Mouse (Mus musculus) stomach, embryonic 15.5 days (tissue): ENCODE measurements around the gene Inava. TPM values are rescaled to one million over a fixed set of nuclear protein-coding genes. Genes with fewer than 3 reads are reported as not detected.

Source experiments
- ATAC-seq: fragments of 200-750 bp; cut with Nextera tagmentation; 2 replicates; pipeline ENCODE4 v1.8.0; 2017; ENCODE audit warnings: low read depth, moderate number of reproducible peaks, moderate TSS enrichment; ENCODE audit not compliant: insufficient read depth, low FRiP score
- H3K27ac ChIP-seq: fragments of 300-500 bp; sonication (generic); 2 replicates; pipeline ENCODE4 v1.5.1; 2015; ENCODE audit warnings: mild to moderate bottlenecking, inconsistent platforms
- H3K27me3 ChIP-seq: fragments of 300-500 bp; sonication (generic); replicated peaks from 2 replicates; pipeline ENCODE4 v1.6.1; 2015; ENCODE audit warnings: inconsistent platforms
- H3K36me3 ChIP-seq: fragments of 300-500 bp; sonication (generic); 2 replicates; pipeline ENCODE4 v1.6.1; 2015; ENCODE audit warnings: inconsistent platforms
- H3K4me1 ChIP-seq: fragments of 300-500 bp; sonication (generic); 2 replicates; pipeline ENCODE4 v1.6.1; 2015; ENCODE audit warnings: inconsistent platforms
- H3K4me2 ChIP-seq: fragments of 300-500 bp; sonication (generic); 2 replicates; pipeline ENCODE4 v1.6.1; 2015; ENCODE audit warnings: mild to moderate bottlenecking, inconsistent platforms
- H3K4me3 ChIP-seq: fragments of 300-500 bp; sonication (generic); replicated peaks from 2 replicates; pipeline ENCODE4 v1.5.1; 2015; ENCODE audit warnings: inconsistent platforms
- H3K9ac ChIP-seq: fragments of 300-500 bp; sonication (generic); 2 replicates; pipeline ENCODE4 v1.6.1; 2015; ENCODE audit warnings: inconsistent platforms
- H3K9me3 ChIP-seq: fragments of 300-500 bp; sonication (generic); 2 replicates; pipeline ENCODE4 v1.6.1; 2016; ENCODE audit warnings: inconsistent platforms
- WGBS: fragments of 180-500 bp; shearing (Covaris S2); methylation state at CpG from one replicate; pipeline ENCODE4 v1.1.7; 2015; 5-methylcytosine and 5-hydroxymethylcytosine counted together
- polyA plus RNA-seq: library from polyadenylated mRNA; unstranded; fragments of >200 nt; fragmentation: Nextera tagmentation; extraction: Ambion mirVana; gene quantifications from 2 replicates; pipeline ENCODE4 v1.2.1, GENCODE M21; 2015

Inava gene
- polyA plus RNA-seq, 1 experiment from 2014 or later = 30.8 TPM

DNA sequence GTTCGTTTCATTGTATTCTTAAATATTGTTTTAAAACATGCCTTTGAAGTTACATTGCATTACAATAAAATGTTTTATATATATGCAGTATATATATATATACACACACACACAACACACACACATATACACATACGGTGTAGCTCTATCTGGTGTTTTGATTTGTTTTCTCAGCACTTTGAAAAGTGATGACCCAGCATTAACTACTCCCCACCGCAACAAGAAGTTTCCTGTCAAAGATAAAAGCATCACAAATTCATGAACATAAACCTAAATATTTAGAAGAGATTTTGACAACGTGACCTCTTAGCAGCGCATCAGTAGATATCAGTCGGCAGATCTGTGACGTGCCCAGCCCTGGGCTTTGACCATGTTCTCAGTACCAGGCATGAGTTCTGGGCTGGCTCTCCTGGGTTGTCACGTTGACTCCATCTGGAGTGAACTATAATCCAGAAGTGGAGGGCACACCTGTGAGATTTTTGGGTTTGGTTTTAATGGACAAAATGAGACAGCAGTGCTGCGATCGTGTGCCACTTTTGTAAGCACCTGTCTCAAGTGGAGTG, 20.5 kb upstream of the Inava start:
- WGBS = 63% methylated on average over 10 of the region's 10 CpGs
- no peak overlapping the region for H3K4me3 ChIP-seq
- peaks cover 25% of the 10 kb centered on the region for H3K27me3 ChIP-seq
- no peak overlapping the region for H3K27ac ChIP-seq
- no peak overlapping the region for H3K9ac ChIP-seq
- H3K36me3 ChIP-seq = no peaks in the 10 kb centered on the region
- ATAC-seq = no peak
- H3K4me1 ChIP-seq = peaks cover 2% of the 10 kb centered on the region
- H3K9me3 ChIP-seq = no peaks in the 10 kb centered on the region
- H3K4me2 ChIP-seq = no peak overlapping the region

DNA sequence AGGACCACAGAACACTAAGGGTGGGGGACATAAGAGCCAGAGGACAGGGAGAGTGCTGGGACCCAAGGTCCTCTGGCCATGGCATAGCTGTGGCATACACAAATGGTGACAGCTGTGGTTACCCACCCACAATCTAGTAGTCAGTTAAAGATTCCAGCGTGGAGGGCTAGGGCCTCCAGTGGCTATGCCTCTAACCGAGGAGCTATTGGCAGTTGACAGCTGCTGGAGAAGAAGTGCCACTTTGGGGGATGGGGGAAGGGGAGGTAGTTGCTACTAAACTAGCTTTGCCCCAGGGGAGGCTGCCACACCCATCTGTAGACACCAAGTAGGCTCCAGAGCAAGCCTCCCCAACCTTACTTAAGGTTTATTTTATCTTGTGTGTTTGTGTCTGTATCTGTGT, 19.4 kb upstream of the Inava start:
- no peaks in the 10 kb centered on the region for H3K9me3 ChIP-seq
- no peak overlapping the region for H3K27ac ChIP-seq
- no peak for ATAC-seq
- WGBS = 20% methylated on average over 2 of the region's 2 CpGs
- no peak overlapping the region for H3K9ac ChIP-seq
- no peaks in the 10 kb centered on the region for H3K4me1 ChIP-seq
- no peaks in the 10 kb centered on the region for H3K36me3 ChIP-seq
- no peak overlapping the region for H3K4me3 ChIP-seq
- no peak overlapping the region for H3K4me2 ChIP-seq
- H3K27me3 ChIP-seq = peaks cover 19% of the 10 kb centered on the region

DNA sequence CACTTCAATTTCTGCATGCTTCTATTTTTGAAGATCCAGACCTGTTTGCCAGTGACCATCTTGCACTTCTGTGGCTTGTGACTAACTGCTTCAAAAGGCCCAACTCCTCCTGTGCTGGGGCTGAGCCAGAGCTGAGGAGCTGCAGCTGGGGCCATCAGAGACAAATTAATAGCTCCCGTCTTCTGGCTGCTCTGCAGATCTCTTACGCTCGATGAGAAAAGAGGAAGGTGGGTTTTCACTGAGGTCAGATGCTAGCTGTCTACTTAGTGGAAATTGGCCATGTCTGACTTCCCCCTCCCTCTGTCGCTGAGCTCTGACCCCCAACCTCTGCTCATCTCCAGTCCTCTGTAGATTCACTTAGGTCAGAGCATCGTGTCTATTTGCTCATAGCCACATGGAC, 15.6 kb upstream of the Inava start:
- Histone ChIP-seq H3K9ac (no peak overlapping the region), H3K27ac (no peak overlapping the region), H3K4me2 (no peak overlapping the region), H3K27me3 (no peaks in the 10 kb centered on the region), H3K4me1 (no peaks in the 10 kb centered on the region), H3K4me3 (no peak overlapping the region), H3K9me3 (no peaks in the 10 kb centered on the region), H3K36me3 (no peaks in the 10 kb centered on the region)
- WGBS = 31% methylated on average over 5 of the region's 5 CpGs
- ATAC-seq = no peak

- no peak for ATAC-seq
- Histone ChIP-seq H3K4me1 (no peaks in the 10 kb centered on the region), H3K4me2 (no peak overlapping the region), H3K9ac (no peak overlapping the region), H3K36me3 (no peaks in the 10 kb centered on the region), H3K9me3 (no peaks in the 10 kb centered on the region), H3K27me3 (no peaks in the 10 kb centered on the region), H3K4me3 (no peak overlapping the region), H3K27ac (no peak overlapping the region)
- 84% methylated on average over 5 of the region's 5 CpGs for WGBS
Measured at GRCm38 (mm10) chr1:136247393-136247792, 13.3 kb upstream of the Inava start.

DNA sequence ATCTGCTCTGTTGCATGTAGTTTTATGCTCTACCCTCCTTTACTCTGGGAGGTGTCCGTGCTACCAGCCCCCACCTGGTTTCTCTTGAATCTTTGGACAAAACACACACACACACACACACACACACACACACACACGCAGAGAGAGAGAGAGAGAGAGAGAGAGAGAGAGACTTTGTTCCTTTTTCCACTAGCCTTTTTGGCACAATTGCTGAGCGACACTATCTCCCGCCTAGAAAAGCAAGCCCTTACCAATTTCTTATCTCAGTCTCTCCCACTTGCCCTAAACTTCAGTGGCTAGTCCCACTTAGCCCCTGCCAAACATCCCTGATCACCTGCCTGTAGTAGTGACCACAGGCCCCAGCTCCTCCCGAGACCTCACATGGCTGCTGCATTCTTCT, 10.4 kb upstream of the Inava start:
- 75% methylated on average over 5 of the region's 5 CpGs for WGBS
- Histone ChIP-seq H3K36me3 (no peaks in the 10 kb centered on the region), H3K4me1 (no peaks in the 10 kb centered on the region), H3K27ac (no peak overlapping the region), H3K27me3 (no peaks in the 10 kb centered on the region), H3K4me3 (no peak overlapping the region), H3K9ac (no peak overlapping the region), H3K9me3 (no peaks in the 10 kb centered on the region), H3K4me2 (no peak overlapping the region)
- ATAC-seq = no peak

GRCm38 (mm10) chr1:136241801-136242200, 7.7 kb upstream of the Inava start:
- Histone ChIP-seq H3K27ac (no peak overlapping the region), H3K36me3 (no peaks in the 10 kb centered on the region), H3K9me3 (no peaks in the 10 kb centered on the region), H3K9ac (no peak overlapping the region), H3K4me3 (no peak overlapping the region), H3K4me1 (no peaks in the 10 kb centered on the region), H3K4me2 (no peak overlapping the region), H3K27me3 (no peaks in the 10 kb centered on the region)
- no peak for ATAC-seq
- 83% methylated on average over 7 of the region's 7 CpGs for WGBS

DNA sequence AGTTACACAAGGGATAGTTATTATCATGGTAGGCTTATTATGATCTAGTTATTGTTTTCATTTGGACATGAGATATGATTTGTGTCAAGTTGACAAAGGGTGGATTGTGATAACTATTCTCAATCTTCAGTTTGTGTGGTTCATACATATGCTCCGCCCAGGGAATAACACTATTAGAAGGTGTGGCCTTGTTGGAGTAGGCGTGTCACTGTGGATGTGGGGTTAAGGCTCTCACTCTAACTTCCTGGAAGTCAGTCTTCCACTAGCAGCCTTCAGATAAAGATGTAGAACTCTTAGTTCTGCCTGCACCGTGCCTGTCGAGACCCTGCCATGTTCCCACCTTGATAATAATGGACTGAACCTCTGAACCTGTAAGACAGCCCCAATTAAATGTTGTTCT, 4.4 kb upstream of the Inava start:
- Histone ChIP-seq H3K27ac (no peak overlapping the region), H3K9me3 (no peaks in the 10 kb centered on the region), H3K4me2 (no peak overlapping the region), H3K27me3 (no peaks in the 10 kb centered on the region), H3K4me1 (peaks cover 5% of the 10 kb centered on the region; the same call in 1 of the 2 replicates), H3K9ac (no peak overlapping the region), H3K36me3 (no peaks in the 10 kb centered on the region), H3K4me3 (no peak overlapping the region)
- WGBS = 80% methylated on average over 4 of the region's 4 CpGs
- no peak for ATAC-seq

- Histone ChIP-seq H3K27ac (no peak overlapping the region), H3K4me2 (peak overlapping the region; percentile 93), H3K27me3 (no peaks in the 10 kb centered on the region), H3K4me3 (peak overlapping the region; percentile 61), H3K9ac (0 out of 2 replicates have a peak overlapping the region, but pooled peaks have one; percentile 29), H3K9me3 (no peaks in the 10 kb centered on the region), H3K4me1 (peaks cover 17% of the 10 kb centered on the region; the same call in 1 of the 2 replicates), H3K36me3 (no peaks in the 10 kb centered on the region)
- WGBS = 4% methylated on average over 9 of the region's 9 CpGs
- ATAC-seq = no peak
Measured at GRCm38 (mm10) chr1:136234595-136235092, 580 bp upstream of the Inava start.

DNA sequence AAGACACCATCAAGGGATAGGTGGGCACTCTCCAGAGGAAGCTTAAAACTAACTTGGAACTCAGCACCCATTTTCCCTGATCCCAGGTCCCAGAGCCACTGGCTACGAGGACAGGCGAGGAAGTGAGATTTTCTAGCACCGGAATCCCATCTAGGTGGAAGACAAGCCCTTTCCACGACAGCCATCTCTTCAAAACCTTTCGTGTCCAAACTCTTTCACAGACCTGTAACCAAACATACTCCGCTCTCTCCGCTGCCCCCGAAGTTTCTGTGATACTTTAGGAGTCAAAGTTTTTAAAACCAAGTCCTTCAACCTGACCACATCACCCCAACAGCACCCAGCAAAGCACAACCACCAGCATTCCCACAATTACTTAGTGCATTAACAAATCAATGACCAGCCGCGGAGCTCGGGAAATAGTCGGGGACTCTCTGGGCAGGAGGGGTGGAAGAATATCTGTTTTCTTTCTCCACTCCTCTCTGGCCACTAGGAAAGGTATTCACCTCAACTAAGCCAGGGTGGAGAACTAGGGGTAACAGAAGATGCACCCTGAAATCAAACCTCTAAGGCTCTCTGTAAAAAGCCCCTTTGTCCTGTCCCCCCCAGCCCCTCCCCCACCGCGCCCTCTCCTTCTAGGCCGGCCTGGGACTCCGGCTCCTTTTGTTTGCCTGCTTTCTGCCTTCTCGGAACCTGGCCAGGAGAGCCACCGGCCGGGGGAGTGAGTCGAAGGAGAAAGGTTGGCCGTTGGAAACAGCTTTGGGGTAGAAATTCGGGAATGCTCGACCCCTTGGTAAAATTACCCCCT, 876 bp downstream of the Inava start:
- peak overlapping the region; percentile 88 for H3K27ac ChIP-seq
- H3K4me3 ChIP-seq = peak overlapping the region; percentile 61
- WGBS = 5% methylated on average over 23 of the region's 23 CpGs
- peak overlapping the region; percentile 93 for H3K4me2 ChIP-seq
- H3K4me1 ChIP-seq = peaks cover 29% of the 10 kb centered on the region
- no peaks in the 10 kb centered on the region for H3K27me3 ChIP-seq
- H3K9ac ChIP-seq = peak overlapping the region; percentile 29; the same call in 1 of the 2 replicates
- no peak for ATAC-seq
- H3K36me3 ChIP-seq = no peaks in the 10 kb centered on the region
- no peaks in the 10 kb centered on the region for H3K9me3 ChIP-seq

- Histone ChIP-seq H3K4me3 (peak overlapping the region; percentile 61), H3K27me3 (no peaks in the 10 kb centered on the region), H3K9me3 (no peaks in the 10 kb centered on the region), H3K9ac (no peak overlapping the region), H3K4me2 (peak overlapping the region; percentile 93), H3K36me3 (no peaks in the 10 kb centered on the region), H3K27ac (peak overlapping the region; percentile 88), H3K4me1 (peaks cover 37% of the 10 kb centered on the region)
- no peak for ATAC-seq
- WGBS = 6% methylated on average over 9 of the region's 9 CpGs
Measured at GRCm38 (mm10) chr1:136232285-136232926, 1.7 kb downstream of the Inava start.

GRCm38 (mm10) chr1:136231596-136231995, 2.5 kb downstream of the Inava start:
- ATAC-seq = peak; percentile 77
- Histone ChIP-seq H3K27me3 (no peaks in the 10 kb centered on the region), H3K9ac (no peak overlapping the region), H3K4me1 (peaks cover 38% of the 10 kb centered on the region), H3K27ac (peak overlapping the region; percentile 88), H3K4me3 (peak overlapping the region; percentile 61), H3K36me3 (no peaks in the 10 kb centered on the region), H3K9me3 (no peaks in the 10 kb centered on the region), H3K4me2 (peak overlapping the region; percentile 93)
- 10% methylated on average over 6 of the region's 6 CpGs for WGBS

- H3K27ac ChIP-seq = peak overlapping the region; percentile 88
- ATAC-seq = peak; percentile 51
- peak overlapping the region; percentile 7; the same call in 1 of the 2 replicates for H3K9ac ChIP-seq
- H3K4me1 ChIP-seq = peaks cover 41% of the 10 kb centered on the region
- H3K36me3 ChIP-seq = no peaks in the 10 kb centered on the region
- no peaks in the 10 kb centered on the region for H3K27me3 ChIP-seq
- 38% methylated on average over 11 of the region's 11 CpGs for WGBS
- peak overlapping the region; percentile 93 for H3K4me2 ChIP-seq
- peak overlapping the region; percentile 61 for H3K4me3 ChIP-seq
- H3K9me3 ChIP-seq = no peaks in the 10 kb centered on the region
Measured at GRCm38 (mm10) chr1:136230201-136230600, 3.9 kb downstream of the Inava start.
